Mouse (Mus musculus): Measurements from ENCODE around the gene Atp5h. TPM values are rescaled to one million over a fixed set of nuclear protein-coding genes. Genes with fewer than 3 reads are reported as not detected.
A peak's percentile ranks its signal among the peaks of the same experiment; 100 is the strongest.

The Atp5h gene
- polyA plus RNA-seq, 2 experiments from 2014 or later = 602 to 622 TPM

- ATAC-seq = no peak
Measured at GRCm38 (mm10) chr11:115437571-115438122, 17.9 kb upstream of the Atp5h start.

GRCm38 (mm10) chr11:115435596-115436337 lies 16.0 kb upstream of the Atp5h start:
- no peak for ATAC-seq

- no peak for ATAC-seq
Measured at GRCm38 (mm10) chr11:115433342-115433741, 13.6 kb upstream of the Atp5h start.

- ATAC-seq = no peak
Measured at GRCm38 (mm10) chr11:115432814-115433213, 13.1 kb upstream of the Atp5h start.

GRCm38 (mm10) chr11:115430561-115430960 lies 10.8 kb upstream of the Atp5h start:
- ATAC-seq = no peak

- ATAC-seq = no peak
Measured at GRCm38 (mm10) chr11:115429307-115429706, 9.5 kb upstream of the Atp5h start.

- peak; percentile 87 for ATAC-seq
Measured at GRCm38 (mm10) chr11:115427482-115428331, 7.9 kb upstream of the Atp5h start.

- ATAC-seq = no peak
Measured at GRCm38 (mm10) chr11:115425671-115426070, 5.9 kb upstream of the Atp5h start.

GRCm38 (mm10) chr11:115424666-115425065 lies 4.9 kb upstream of the Atp5h start:
- no peak for ATAC-seq

- ATAC-seq = no peak
Measured at GRCm38 (mm10) chr11:115423091-115423490, 3.3 kb upstream of the Atp5h start.

GRCm38 (mm10) chr11:115421972-115422371 lies 2.2 kb upstream of the Atp5h start:
- no peak for ATAC-seq

GRCm38 (mm10) chr11:115421328-115421727 lies 1.6 kb upstream of the Atp5h start:
- no peak for ATAC-seq

- ATAC-seq = peak; percentile 18
Measured at GRCm38 (mm10) chr11:115420336-115421190, 801 bp upstream of the Atp5h start.

GRCm38 (mm10) chr11:115409556-115409955 lies 10.2 kb downstream of the Atp5h start:
- no peak for ATAC-seq

- ATAC-seq = no peak
Measured at GRCm38 (mm10) chr11:115408266-115408920, 11.4 kb downstream of the Atp5h start.

GRCm38 (mm10) chr11:115406858-115407401 lies 12.8 kb downstream of the Atp5h start:
- peak; percentile 72 for ATAC-seq

GRCm38 (mm10) chr11:115405723-115406122 lies 14.0 kb downstream of the Atp5h start:
- no peak for ATAC-seq

- ATAC-seq = peak; percentile 61
Measured at GRCm38 (mm10) chr11:115403338-115404124, 16.2 kb downstream of the Atp5h start, which contains the start of gene Mrpl58. TSS of gene Mrpl58 (plus strand) at chr11:115403752.

- no peak for ATAC-seq
Measured at GRCm38 (mm10) chr11:115400630-115401391, 19.0 kb downstream of the Atp5h start.

GRCm38 (mm10) chr11:115400126-115400525 lies 19.6 kb downstream of the Atp5h start:
- no peak for ATAC-seq

Measured in CD4-positive, CD25-positive, alpha-beta regulatory T cell, adult 4 months (primary cell).